Mouse (Mus musculus) retina, embryonic 14.5 days (tissue): Measurements from ENCODE around the gene Tmem150b.

Experiments
- DNase-seq: peaks from one replicate; pipeline ENCODE4 v3.0.0-alpha.2; 2015; ENCODE audit warnings: low spot score

Gene Tmem150b

GRCm38 (mm10) chr7:4725169-4725568, at the start of gene Tmem150b:
TSS of gene Tmem150b (minus strand) at chr7:4725249.
- no peak for DNase-seq

GRCm38 (mm10) chr7:4771202-4771601, 46.2 kb upstream of the Tmem150b start, which contains the start of gene Fam71e2:
TSS of gene Fam71e2 (minus strand) at chr7:4771302.
- DNase-seq, result no peak

GRCm38 (mm10) chr7:4764946-4765710, 40.1 kb upstream of the Tmem150b start:
- no peak for DNase-seq

- no peak for DNase-seq
Observed at GRCm38 (mm10) chr7:4759670-4760069, 34.6 kb upstream of the Tmem150b start.

- DNase-seq, result peak; percentile 90
Observed at GRCm38 (mm10) chr7:4752821-4753570, 27.9 kb upstream of the Tmem150b start, which contains the start of gene Cox6b2. TSS of gene Cox6b2 (minus strand) at chr7:4753094.

- peak; percentile 72 for DNase-seq
Observed at GRCm38 (mm10) chr7:4751971-4752820, 27.1 kb upstream of the Tmem150b start.

GRCm38 (mm10) chr7:4749169-4749568, 24.1 kb upstream of the Tmem150b start:
- no peak for DNase-seq

GRCm38 (mm10) chr7:4748321-4748720, 23.3 kb upstream of the Tmem150b start:
- no peak for DNase-seq

GRCm38 (mm10) chr7:4747156-4747899, 22.3 kb upstream of the Tmem150b start:
- no peak for DNase-seq

- no peak for DNase-seq
Observed at GRCm38 (mm10) chr7:4746326-4746980, 21.4 kb upstream of the Tmem150b start.

- DNase-seq, result no peak
Observed at GRCm38 (mm10) chr7:4744886-4745285, 19.8 kb upstream of the Tmem150b start.

- no peak for DNase-seq
Observed at GRCm38 (mm10) chr7:4743354-4743753, 18.3 kb upstream of the Tmem150b start.

- DNase-seq, result no peak
Observed at GRCm38 (mm10) chr7:4742482-4742819, 17.4 kb upstream of the Tmem150b start.

GRCm38 (mm10) chr7:4741672-4742481, 16.8 kb upstream of the Tmem150b start:
- DNase-seq, result no peak

GRCm38 (mm10) chr7:4741151-4741550, 16.1 kb upstream of the Tmem150b start:
- DNase-seq, result peak; percentile 74

- no peak for DNase-seq
Observed at GRCm38 (mm10) chr7:4740309-4740727, 15.3 kb upstream of the Tmem150b start.

- peak; percentile 100 for DNase-seq
Observed at GRCm38 (mm10) chr7:4739544-4740275, 14.7 kb upstream of the Tmem150b start, which contains the start of gene Kmt5c. TSS of gene Kmt5c (plus strand) at chr7:4740115.

GRCm38 (mm10) chr7:4739041-4739543, 14.0 kb upstream of the Tmem150b start:
- DNase-seq, result no peak

- DNase-seq, result no peak
Observed at GRCm38 (mm10) chr7:4732968-4733392, 7.9 kb upstream of the Tmem150b start.
